Mouse (Mus musculus) thymus, postnatal 36 days (tissue): ENCODE results near the gene Cd5.

ENCODE experiments used
- DNase-seq, 2 experiments: peaks; one replicate each; pipeline ENCODE4 v3.0.0; 2022; ENCODE audit warnings: mixed read lengths in 2 of 2

The Cd5 gene

GRCm38 (mm10) chr19:10738811-10739210 is at the start of gene Cd5:
Gene Cd5 (minus strand): TSS chr19:10739002.
- DNase-seq, result peak; percentile 76 to 85

- peak; percentile 79 to 87 for DNase-seq
These were observed 49.4 kb upstream of the Cd5 start for GRCm38 (mm10) chr19:10788242-10788641.

GRCm38 (mm10) chr19:10787406-10787805 is 48.6 kb upstream of the Cd5 start:
- DNase-seq, result peak; percentile 79 to 89

GRCm38 (mm10) chr19:10786753-10787152 is 48.0 kb upstream of the Cd5 start:
- peak; percentile 22 to 47 for DNase-seq

GRCm38 (mm10) chr19:10784796-10785459 is 46.1 kb upstream of the Cd5 start:
- no peak for DNase-seq

GRCm38 (mm10) chr19:10784061-10784460 is 45.3 kb upstream of the Cd5 start:
- DNase-seq, result peak; percentile 53 to 65

- DNase-seq, result peak; percentile 53
These were observed 44.4 kb upstream of the Cd5 start for GRCm38 (mm10) chr19:10783168-10783567.

GRCm38 (mm10) chr19:10781641-10782040 is 42.8 kb upstream of the Cd5 start:
- no peak for DNase-seq

GRCm38 (mm10) chr19:10776906-10777305 is 38.1 kb upstream of the Cd5 start:
- no peak for DNase-seq

- no peak for DNase-seq
These were observed 35.3 kb upstream of the Cd5 start for GRCm38 (mm10) chr19:10774141-10774540.

GRCm38 (mm10) chr19:10773384-10773783 is 34.6 kb upstream of the Cd5 start:
- DNase-seq, result no peak

GRCm38 (mm10) chr19:10772866-10773265 is 34.1 kb upstream of the Cd5 start:
- no peak for DNase-seq

GRCm38 (mm10) chr19:10771995-10772394 is 33.2 kb upstream of the Cd5 start:
- no peak for DNase-seq

- DNase-seq, result no peak
These were observed 30.8 kb upstream of the Cd5 start for GRCm38 (mm10) chr19:10769429-10770195.

GRCm38 (mm10) chr19:10768694-10769428 is 30.1 kb upstream of the Cd5 start:
- no peak for DNase-seq

GRCm38 (mm10) chr19:10767631-10768030 is 28.8 kb upstream of the Cd5 start:
- no peak for DNase-seq

GRCm38 (mm10) chr19:10763381-10764031 is 24.7 kb upstream of the Cd5 start:
- no peak for DNase-seq

GRCm38 (mm10) chr19:10762468-10762867 is 23.7 kb upstream of the Cd5 start:
- no peak for DNase-seq

GRCm38 (mm10) chr19:10761794-10762415 is 23.1 kb upstream of the Cd5 start:
- no peak for DNase-seq

GRCm38 (mm10) chr19:10759983-10760831 is 21.4 kb upstream of the Cd5 start:
- DNase-seq, result peak in 1 of 2 experiments; percentile 71

- DNase-seq, result no peak
These were observed 20.7 kb upstream of the Cd5 start for GRCm38 (mm10) chr19:10759525-10759924.

- no peak for DNase-seq
These were observed 19.9 kb upstream of the Cd5 start for GRCm38 (mm10) chr19:10758708-10759107.
